Mouse (Mus musculus): ENCODE results near the gene Dnmt3a. TPM values are rescaled to one million over a fixed set of nuclear protein-coding genes. Genes with fewer than 3 reads are reported as not detected.

Dnmt3a gene
- polyA plus RNA-seq, 1 experiment from 2014 or later: 48.7 TPM

DNA sequence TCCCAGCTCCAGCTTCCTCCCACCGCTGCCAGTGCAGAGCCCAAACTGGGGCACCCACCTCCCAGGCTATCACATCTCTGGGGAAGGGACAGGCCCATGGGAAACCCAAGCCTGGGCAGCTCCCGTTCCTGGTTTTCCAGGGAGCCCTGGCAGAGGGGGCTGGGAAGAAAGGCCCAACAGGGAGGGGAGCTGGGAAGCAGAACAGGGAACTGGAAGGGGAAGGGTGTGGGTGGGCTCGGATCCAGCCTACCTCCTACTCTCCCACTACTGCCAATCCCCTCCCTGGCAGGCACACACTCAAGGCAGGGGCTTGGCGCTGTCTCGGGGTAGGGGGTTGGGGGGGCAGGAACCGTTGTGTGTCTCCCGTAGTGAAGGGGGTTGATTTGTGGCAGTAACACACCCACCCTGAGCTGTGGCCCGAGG, 28.1 kb downstream of the Dnmt3a start:
- peak overlapping the region; percentile 66 for H3K9ac ChIP-seq (ENCODE audit: low read length)
- ATAC-seq (ENCODE audit: insufficient number of reproducible peaks, insufficient read depth, low FRiP score, low read depth): peak; percentile 75
- H3K9me3 ChIP-seq (ENCODE audit: control insufficient read depth, low read length): no peaks in the 10 kb centered on the region
- no peaks in the 10 kb centered on the region for H3K27me3 ChIP-seq (ENCODE audit: control insufficient read depth, insufficient read depth, low read length)
- H3K4me1 ChIP-seq (ENCODE audit: control insufficient read depth in 2 of 2, insufficient read depth in 2 of 2, low read length in 2 of 2): peaks cover 35 to 49% of the 10 kb centered on the region in 2 experiments
- H3K27ac ChIP-seq (replicated peaks in 1 of 2; ENCODE audit: control insufficient read depth in 1 of 2, insufficient read depth in 1 of 2, low read depth in 2 of 2, low read length in 2 of 2): peak overlapping the region; percentile 87 to 89
- 1% methylated on average over 8 of the region's 8 CpGs for WGBS
- peak overlapping the region; percentile 60 for H3K4me2 ChIP-seq (ENCODE audit: low read length)
- H3K4me3 ChIP-seq (ENCODE audit: control insufficient read depth in 1 of 2, insufficient read depth in 1 of 2, low read depth in 1 of 2, low read length in 2 of 2): peak overlapping the region; percentile 10 to 21; a peak in 3 of 4 replicates
- H3K36me3 ChIP-seq (ENCODE audit: control insufficient read depth, insufficient read depth, low read length): peaks cover 38% of the 10 kb centered on the region

DNA sequence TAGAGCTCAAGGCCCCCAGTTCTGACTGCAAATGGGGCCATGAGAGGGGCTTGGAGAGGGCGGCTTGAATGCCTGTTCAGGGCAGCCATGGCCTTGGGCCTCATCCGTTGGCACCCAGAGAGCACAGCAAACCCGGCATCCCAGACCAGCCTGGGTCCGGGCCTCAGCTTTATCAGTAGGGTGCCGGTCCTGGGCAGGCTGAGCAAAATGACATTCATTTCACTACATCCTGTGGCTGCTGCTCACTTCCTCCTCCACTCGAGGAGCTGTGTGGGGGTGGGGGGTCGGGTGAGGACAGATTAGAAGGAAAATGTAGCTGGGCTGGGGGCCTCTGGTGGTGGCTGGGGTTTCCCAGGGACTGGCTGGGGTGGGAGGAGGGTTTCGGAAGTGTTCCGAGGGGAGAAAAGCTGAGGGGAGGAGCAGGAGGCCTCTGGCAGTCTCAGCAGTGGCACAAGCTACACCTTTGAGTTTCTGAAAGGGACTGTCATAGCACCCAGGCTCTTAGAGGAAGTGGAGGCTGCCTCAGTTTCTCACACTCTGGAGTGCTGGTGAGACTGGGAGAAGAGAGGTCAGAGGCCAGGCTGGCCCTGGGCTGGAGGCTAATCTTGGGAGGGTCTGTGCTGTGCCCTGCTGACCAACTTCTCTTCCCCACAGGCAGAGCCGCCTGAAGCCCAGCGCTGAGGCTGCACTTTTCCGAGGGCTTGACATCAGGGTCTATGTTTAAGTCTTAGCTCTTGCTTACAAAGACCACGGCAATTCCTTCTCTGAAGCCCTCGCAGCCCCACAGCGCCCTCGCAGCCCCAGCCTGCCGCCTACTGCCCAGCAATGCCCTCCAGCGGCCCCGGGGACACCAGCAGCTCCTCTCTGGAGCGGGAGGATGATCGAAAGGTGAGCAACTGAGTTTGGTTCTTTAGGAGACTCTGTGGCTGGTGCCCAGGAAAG, 28.8 kb downstream of the Dnmt3a start:
- H3K4me1 ChIP-seq (ENCODE audit: control insufficient read depth in 2 of 2, insufficient read depth in 2 of 2, low read length in 2 of 2): peaks cover 35 to 49% of the 10 kb centered on the region in 2 experiments
- H3K9me3 ChIP-seq (ENCODE audit: control insufficient read depth, low read length): no peaks in the 10 kb centered on the region
- 7% methylated on average over 21 of the region's 21 CpGs for WGBS
- peak overlapping the region; percentile 60 for H3K4me2 ChIP-seq (ENCODE audit: low read length)
- H3K9ac ChIP-seq (ENCODE audit: low read length): peak overlapping the region; percentile 66
- no peaks in the 10 kb centered on the region for H3K27me3 ChIP-seq (ENCODE audit: control insufficient read depth, insufficient read depth, low read length)
- H3K27ac ChIP-seq (replicated peaks in 1 of 2; ENCODE audit: control insufficient read depth in 1 of 2, insufficient read depth in 1 of 2, low read depth in 2 of 2, low read length in 2 of 2): peak overlapping the region; percentile 87 to 89
- peaks cover 46% of the 10 kb centered on the region for H3K36me3 ChIP-seq (ENCODE audit: control insufficient read depth, insufficient read depth, low read length)
- H3K4me3 ChIP-seq (ENCODE audit: control insufficient read depth in 1 of 2, insufficient read depth in 1 of 2, low read depth in 1 of 2, low read length in 2 of 2): peak overlapping the region; percentile 10 to 21; a peak in 3 of 4 replicates
- peak; percentile 70 for ATAC-seq (ENCODE audit: insufficient number of reproducible peaks, insufficient read depth, low FRiP score, low read depth)

DNA sequence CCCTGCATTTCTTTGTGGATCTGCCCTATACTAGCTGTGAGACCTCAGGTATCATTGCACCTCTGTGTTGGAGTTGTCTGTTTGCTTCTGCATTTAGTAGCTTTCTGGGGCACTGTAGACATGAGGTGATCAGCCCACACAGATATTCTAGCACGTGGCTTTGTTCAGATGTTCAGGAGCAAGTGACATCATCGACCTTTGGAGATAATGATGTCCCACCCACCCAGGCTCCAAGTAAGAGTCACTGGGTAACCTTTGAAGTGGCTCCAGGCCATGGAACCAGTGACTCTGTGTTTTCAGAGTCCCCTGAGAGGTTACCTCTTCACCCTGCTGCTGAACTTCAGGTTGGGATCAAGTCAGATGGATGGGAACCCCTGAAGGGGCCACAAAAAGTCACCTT, 29.8 kb downstream of the Dnmt3a start:
- no peak for ATAC-seq (ENCODE audit: insufficient number of reproducible peaks, insufficient read depth, low FRiP score, low read depth)
- H3K4me1 ChIP-seq (ENCODE audit: control insufficient read depth in 2 of 2, insufficient read depth in 2 of 2, low read length in 2 of 2): peaks cover 35 to 49% of the 10 kb centered on the region in 2 experiments
- WGBS: 14% methylated on average over 2 of the region's 2 CpGs
- H3K27ac ChIP-seq (replicated peaks in 1 of 2; ENCODE audit: control insufficient read depth in 1 of 2, insufficient read depth in 1 of 2, low read depth in 2 of 2, low read length in 2 of 2): no peak overlapping the region
- H3K4me3 ChIP-seq (ENCODE audit: control insufficient read depth in 1 of 2, insufficient read depth in 1 of 2, low read depth in 1 of 2, low read length in 2 of 2): no peak overlapping the region
- no peak overlapping the region for H3K4me2 ChIP-seq (ENCODE audit: low read length)
- peaks cover 55% of the 10 kb centered on the region for H3K36me3 ChIP-seq (ENCODE audit: control insufficient read depth, insufficient read depth, low read length)
- no peaks in the 10 kb centered on the region for H3K27me3 ChIP-seq (ENCODE audit: control insufficient read depth, insufficient read depth, low read length)
- H3K9ac ChIP-seq (ENCODE audit: low read length): no peak overlapping the region
- no peaks in the 10 kb centered on the region for H3K9me3 ChIP-seq (ENCODE audit: control insufficient read depth, low read length)

GRCm38 (mm10) chr12:3837081-3837832, 31.4 kb downstream of the Dnmt3a start:
- Histone ChIP-seq H3K9me3 (ENCODE audit: control insufficient read depth, low read length) (no peaks in the 10 kb centered on the region), H3K9ac (ENCODE audit: low read length) (no peak overlapping the region), H3K36me3 (ENCODE audit: control insufficient read depth, insufficient read depth, low read length) (peaks cover 66% of the 10 kb centered on the region), H3K4me3 (ENCODE audit: control insufficient read depth in 1 of 2, insufficient read depth in 1 of 2, low read depth in 1 of 2, low read length in 2 of 2) (no peak overlapping the region), H3K4me2 (ENCODE audit: low read length) (no peak overlapping the region), H3K27ac (replicated peaks in 1 of 2; ENCODE audit: control insufficient read depth in 1 of 2, insufficient read depth in 1 of 2, low read depth in 2 of 2, low read length in 2 of 2) (no peak overlapping the region), H3K27me3 (ENCODE audit: control insufficient read depth, insufficient read depth, low read length) (no peaks in the 10 kb centered on the region), H3K4me1 (ENCODE audit: control insufficient read depth in 2 of 2, insufficient read depth in 2 of 2, low read length in 2 of 2) (peaks cover 33 to 46% of the 10 kb centered on the region in 2 experiments)
- WGBS: 82% methylated on average over 9 of the region's 9 CpGs
- no peak for ATAC-seq (ENCODE audit: insufficient number of reproducible peaks, insufficient read depth, low FRiP score, low read depth)

DNA sequence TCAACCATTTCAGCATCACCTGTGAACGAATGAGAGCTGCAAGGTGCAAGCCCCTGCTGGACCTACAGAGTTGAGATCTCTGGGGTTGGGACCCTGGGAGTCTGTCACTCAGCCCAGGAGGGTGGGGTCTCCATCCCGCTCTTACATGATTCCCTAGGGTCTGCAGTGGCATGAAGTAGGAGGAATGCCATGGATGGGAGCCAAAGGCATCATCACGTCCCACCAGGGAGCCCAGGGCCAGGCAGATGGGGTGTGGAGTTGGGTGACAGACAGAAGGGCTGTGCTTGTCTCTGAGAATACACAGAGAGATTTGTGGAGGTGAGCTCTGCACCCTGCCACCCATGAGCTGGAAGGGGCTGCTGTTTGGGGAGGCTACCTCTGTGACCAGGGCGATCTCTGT, 32.2 kb downstream of the Dnmt3a start:
- no peaks in the 10 kb centered on the region for H3K9me3 ChIP-seq (ENCODE audit: control insufficient read depth, low read length)
- H3K36me3 ChIP-seq (ENCODE audit: control insufficient read depth, insufficient read depth, low read length): peaks cover 66% of the 10 kb centered on the region
- 59% methylated on average over 4 of the region's 4 CpGs for WGBS
- no peak overlapping the region for H3K9ac ChIP-seq (ENCODE audit: low read length)
- H3K27me3 ChIP-seq (ENCODE audit: control insufficient read depth, insufficient read depth, low read length): no peaks in the 10 kb centered on the region
- no peak overlapping the region for H3K27ac ChIP-seq (replicated peaks in 1 of 2; ENCODE audit: control insufficient read depth in 1 of 2, insufficient read depth in 1 of 2, low read depth in 2 of 2, low read length in 2 of 2)
- no peak overlapping the region for H3K4me3 ChIP-seq (ENCODE audit: control insufficient read depth in 1 of 2, insufficient read depth in 1 of 2, low read depth in 1 of 2, low read length in 2 of 2)
- H3K4me1 ChIP-seq (ENCODE audit: control insufficient read depth in 2 of 2, insufficient read depth in 2 of 2, low read length in 2 of 2): peaks cover 30 to 42% of the 10 kb centered on the region in 2 experiments
- H3K4me2 ChIP-seq (ENCODE audit: low read length): no peak overlapping the region
- ATAC-seq (ENCODE audit: insufficient number of reproducible peaks, insufficient read depth, low FRiP score, low read depth): no peak

DNA sequence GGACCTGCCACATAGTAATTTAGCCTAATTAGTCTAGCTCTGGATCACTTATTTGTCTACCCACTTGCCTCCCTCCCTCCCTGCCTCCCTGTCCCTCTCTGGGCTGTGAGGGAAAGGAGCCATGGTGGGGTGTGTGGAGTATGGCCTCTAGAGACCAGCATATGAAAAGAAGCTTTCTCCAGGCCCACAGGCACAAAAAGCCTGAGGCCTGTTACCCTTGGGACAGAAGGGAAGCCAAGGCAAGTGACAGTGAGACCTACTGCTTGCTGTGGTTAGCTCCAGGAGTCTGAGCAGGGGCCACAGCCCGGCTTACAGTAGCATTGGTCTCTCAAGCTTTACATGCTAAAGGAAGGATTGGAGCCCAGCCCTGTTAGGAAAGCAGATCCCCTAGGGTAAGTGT, 33.9 kb downstream of the Dnmt3a start:
- H3K36me3 ChIP-seq (ENCODE audit: control insufficient read depth, insufficient read depth, low read length): peaks cover 70% of the 10 kb centered on the region
- H3K27me3 ChIP-seq (ENCODE audit: control insufficient read depth, insufficient read depth, low read length): no peaks in the 10 kb centered on the region
- H3K9ac ChIP-seq (ENCODE audit: low read length): no peak overlapping the region
- no peak for ATAC-seq (ENCODE audit: insufficient number of reproducible peaks, insufficient read depth, low FRiP score, low read depth)
- H3K4me3 ChIP-seq (ENCODE audit: control insufficient read depth in 1 of 2, insufficient read depth in 1 of 2, low read depth in 1 of 2, low read length in 2 of 2): no peak overlapping the region
- peaks cover 26 to 42% of the 10 kb centered on the region in 2 experiments for H3K4me1 ChIP-seq (ENCODE audit: control insufficient read depth in 2 of 2, insufficient read depth in 2 of 2, low read length in 2 of 2)
- no peak overlapping the region for H3K27ac ChIP-seq (replicated peaks in 1 of 2; ENCODE audit: control insufficient read depth in 1 of 2, insufficient read depth in 1 of 2, low read depth in 2 of 2, low read length in 2 of 2)
- no peak overlapping the region for H3K4me2 ChIP-seq (ENCODE audit: low read length)
- 83% methylated on average over 1 of the region's 1 CpGs for WGBS
- no peaks in the 10 kb centered on the region for H3K9me3 ChIP-seq (ENCODE audit: control insufficient read depth, low read length)

GRCm38 (mm10) chr12:3841121-3841520, 35.3 kb downstream of the Dnmt3a start:
- H3K27me3 ChIP-seq (ENCODE audit: control insufficient read depth, insufficient read depth, low read length): no peaks in the 10 kb centered on the region
- H3K4me2 ChIP-seq (ENCODE audit: low read length): no peak overlapping the region
- H3K4me3 ChIP-seq (ENCODE audit: control insufficient read depth in 1 of 2, insufficient read depth in 1 of 2, low read depth in 1 of 2, low read length in 2 of 2): no peak overlapping the region
- 51% methylated on average over 4 of the region's 4 CpGs for WGBS
- H3K36me3 ChIP-seq (ENCODE audit: control insufficient read depth, insufficient read depth, low read length): peaks cover 73% of the 10 kb centered on the region
- no peak for ATAC-seq (ENCODE audit: insufficient number of reproducible peaks, insufficient read depth, low FRiP score, low read depth)
- H3K9me3 ChIP-seq (ENCODE audit: control insufficient read depth, low read length): no peaks in the 10 kb centered on the region
- peaks cover 17 to 34% of the 10 kb centered on the region in 2 experiments for H3K4me1 ChIP-seq (ENCODE audit: control insufficient read depth in 2 of 2, insufficient read depth in 2 of 2, low read length in 2 of 2)
- no peak overlapping the region; a peak in 1 of 4 replicates for H3K27ac ChIP-seq (replicated peaks in 1 of 2; ENCODE audit: control insufficient read depth in 1 of 2, insufficient read depth in 1 of 2, low read depth in 2 of 2, low read length in 2 of 2)
- H3K9ac ChIP-seq (ENCODE audit: low read length): 0 out of 2 replicates have a peak overlapping the region, but pooled peaks have one; percentile 8

Data from heart, embryonic 14.5 days (tissue).